Mouse (Mus musculus) layer of hippocampus, postnatal 14 days (tissue): ENCODE data around the gene Gm45618. TPM values are rescaled to one million over a fixed set of nuclear protein-coding genes. Genes with fewer than 3 reads are reported as not detected.

Experiments used
- DNase-seq, 2 experiments: peaks; one replicate each; pipeline ENCODE4 v3.0.0; 2021 to 2022; ENCODE audit warnings: low spot score in 2 of 2, mixed read lengths in 1 of 2
- total RNA-seq, 2 experiments: library from RNA; stranded (reverse); gene quantifications; 2 replicates each; pipeline ENCODE4 v1.2.3; 2021

Gene Gm45618
- total RNA-seq, 2 experiments from 2014 or later: not detected

DNA sequence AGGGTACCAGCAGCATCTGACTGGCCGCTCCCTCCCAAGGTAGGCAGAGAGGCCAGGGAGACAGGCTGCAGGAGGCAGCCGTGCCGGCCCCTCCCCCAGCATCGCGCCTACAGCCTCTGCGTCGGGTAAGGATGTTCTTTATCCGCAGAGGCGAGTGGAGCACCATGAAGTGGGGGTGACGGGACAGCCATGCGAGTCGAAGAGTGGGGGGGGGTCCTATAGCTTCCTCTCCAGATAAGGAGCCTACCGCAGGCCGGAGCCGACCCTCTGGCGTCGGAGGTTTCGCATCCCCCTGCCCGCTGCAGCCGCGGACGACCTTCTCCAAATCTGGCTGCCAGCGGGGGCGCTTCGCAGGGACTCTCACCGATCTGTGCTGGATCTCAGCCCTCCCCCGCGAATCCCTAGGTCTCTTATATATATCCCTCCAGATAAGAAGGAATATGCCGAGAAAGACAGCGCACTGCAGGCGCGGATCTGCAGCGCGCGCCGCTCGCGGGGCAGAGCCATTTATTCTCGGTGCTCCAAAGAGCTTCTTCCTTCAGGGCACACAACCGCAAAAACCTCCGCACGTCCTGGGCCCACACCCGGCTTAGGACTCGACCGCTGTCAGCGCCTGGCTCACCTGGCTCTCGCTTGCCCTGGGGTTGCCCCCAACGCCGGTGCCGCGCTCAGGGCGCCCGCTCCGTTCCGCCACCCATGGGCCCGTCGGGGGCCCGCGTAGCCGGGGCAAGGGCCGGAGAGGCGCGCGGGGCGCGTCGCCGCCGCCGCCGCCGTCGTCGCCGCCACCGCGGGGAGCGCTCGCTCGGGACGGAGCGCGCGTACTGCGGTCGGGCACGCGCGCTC, 26.0 kb downstream of the Gm45618 start:
- DNase-seq: peak in 1 of 2 experiments; percentile 64

DNA sequence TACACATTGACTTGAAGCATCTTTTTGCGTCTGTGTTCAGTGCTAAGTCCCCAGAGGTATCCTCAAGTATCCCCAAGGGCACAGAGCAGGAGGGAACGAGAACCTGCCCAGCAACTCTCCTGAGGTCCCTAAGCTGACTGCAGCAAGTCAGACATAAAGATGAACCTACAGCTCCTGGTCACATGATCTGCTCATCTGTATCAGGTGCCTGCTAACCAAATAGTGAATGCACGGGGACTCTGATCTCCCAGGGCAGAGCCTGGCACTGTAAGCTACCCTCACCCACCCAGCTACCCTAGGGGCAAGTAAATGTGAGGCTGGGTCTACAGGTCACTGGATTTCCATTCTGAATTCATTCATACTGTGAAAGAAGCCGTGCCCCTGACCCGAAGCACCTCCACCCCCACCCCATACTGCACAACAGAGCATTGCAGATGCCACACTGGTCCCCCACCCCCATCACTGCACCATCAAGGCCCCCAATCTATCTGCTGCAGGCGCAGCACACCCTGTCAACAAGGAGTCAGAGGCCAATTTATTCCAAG, 26.8 kb downstream of the Gm45618 start:
- no peak for DNase-seq

DNA sequence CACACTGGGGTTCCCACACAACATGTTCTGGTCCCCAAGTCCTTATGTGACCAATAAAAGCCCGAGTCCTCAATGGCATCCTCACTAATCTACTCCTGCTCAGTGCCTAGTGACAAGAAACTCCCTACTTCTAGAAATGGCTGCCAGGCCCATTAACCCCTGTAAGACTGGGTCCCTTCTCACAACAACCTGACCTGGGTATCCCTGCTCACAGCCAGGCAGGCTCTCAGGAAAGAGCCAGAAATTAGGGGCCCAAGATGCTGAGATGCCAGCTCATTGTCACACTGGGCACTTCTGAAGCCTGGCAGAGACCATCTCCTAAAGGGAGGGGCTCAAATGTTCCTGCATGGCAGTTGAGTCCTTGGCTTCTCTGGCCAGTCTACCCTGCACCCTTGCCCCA, 27.5 kb downstream of the Gm45618 start:
- no peak for DNase-seq

DNA sequence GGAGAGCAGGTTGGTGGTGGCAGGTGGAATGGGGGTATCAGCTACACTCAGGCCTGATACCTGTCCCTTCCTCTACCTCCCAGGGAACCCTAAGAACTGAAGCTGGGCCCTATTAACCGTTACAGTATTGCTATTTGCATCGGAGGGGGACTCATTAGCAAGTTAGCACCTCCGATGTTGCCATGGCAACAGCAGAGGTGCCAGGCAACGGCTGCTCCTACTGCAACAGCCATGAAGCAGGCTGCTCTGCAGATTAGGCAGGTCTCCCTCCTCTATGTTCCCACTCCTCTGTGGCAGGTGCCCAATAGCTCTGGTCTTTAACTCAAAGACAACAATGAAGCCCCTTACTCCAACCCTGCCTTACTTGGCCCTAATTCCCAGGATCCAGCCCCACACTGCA, 28.7 kb downstream of the Gm45618 start:
- DNase-seq: peak; percentile 66 to 70

DNA sequence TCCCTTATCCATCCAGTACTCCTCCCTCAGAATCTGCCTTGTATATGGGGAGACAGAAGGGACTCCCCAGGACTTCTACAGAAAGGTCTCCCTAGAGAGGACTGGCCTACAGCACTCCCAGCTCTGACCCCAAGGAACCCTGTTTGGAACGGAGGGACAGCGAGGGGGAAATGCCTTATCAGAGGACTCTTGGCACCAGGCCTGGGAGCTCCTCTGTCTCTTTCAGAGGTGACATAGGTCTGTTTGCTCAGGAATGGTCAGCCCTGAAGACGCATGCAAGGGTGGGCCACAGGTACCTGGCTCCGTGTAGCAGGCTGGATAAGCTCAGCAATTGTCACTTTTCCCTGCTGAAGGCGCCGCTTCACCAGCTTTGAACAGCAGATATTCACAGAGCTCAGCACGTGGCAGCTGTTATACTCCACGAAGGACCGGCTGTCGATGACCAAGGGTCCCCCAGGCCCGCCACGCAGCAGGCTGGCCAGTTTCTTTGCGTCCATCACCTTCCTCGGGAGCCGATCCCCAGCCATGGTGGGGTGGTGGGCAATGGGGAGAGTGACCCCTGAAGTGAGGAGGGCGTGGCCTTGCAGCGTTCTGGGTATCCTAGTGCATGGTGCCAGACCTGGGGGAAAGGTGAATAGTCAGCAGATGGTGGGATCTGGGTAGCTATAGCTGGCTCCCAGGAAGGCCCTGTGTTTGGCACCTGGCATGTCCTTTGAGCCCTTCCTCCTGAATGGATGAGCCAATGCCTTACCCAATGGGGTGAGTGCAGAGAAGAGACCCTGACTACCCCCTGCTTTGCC, 30.7 kb downstream of the Gm45618 start:
- DNase-seq: no peak

DNA sequence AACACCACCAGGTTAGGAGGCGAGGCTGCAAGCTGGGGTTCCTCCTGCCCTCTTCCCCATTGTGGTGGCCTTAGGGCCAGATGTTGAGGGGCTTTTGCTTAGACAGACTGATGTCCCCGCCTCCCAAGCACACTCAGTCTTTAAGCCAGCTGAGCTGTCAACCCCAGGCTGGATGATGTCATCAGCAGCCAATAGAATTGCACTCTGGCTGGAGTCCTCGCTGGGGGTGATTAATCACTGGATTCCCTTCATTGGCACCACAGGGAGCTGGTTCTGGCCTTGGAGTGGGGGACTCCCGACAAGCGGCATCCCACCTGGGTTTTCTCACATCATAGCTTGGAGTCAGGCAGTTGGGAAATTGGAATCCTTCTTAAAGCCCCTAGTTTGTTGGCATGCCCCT, 31.6 kb downstream of the Gm45618 start:
- peak; percentile 54 to 68 for DNase-seq

DNA sequence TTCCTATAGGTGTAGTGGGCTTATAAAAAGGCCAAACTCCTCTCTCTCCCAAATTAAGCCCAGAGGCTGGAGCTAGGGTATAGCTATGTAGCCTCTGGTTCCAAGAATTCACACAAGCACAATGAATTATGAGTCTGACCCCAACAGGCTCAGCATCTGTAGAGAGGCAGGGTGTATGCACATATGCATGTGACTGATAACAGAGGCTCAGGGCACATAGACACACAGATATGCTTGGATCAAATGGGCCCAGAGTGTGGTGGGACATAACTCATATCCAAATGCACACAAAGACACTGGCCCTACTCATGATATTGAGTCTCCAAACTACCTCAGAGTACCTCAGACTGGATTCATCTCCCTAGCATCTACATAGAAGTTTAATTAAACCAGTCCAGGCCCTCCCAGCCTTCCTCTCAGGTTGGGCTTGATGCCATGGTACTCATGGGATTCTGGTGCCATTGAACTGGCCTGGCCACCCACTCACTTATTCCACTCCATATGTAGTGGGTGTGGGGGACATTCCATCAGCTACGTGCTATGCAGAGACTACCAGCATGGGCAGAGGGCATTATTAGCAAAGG, 33.4 kb downstream of the Gm45618 start:
- no peak for DNase-seq

DNA sequence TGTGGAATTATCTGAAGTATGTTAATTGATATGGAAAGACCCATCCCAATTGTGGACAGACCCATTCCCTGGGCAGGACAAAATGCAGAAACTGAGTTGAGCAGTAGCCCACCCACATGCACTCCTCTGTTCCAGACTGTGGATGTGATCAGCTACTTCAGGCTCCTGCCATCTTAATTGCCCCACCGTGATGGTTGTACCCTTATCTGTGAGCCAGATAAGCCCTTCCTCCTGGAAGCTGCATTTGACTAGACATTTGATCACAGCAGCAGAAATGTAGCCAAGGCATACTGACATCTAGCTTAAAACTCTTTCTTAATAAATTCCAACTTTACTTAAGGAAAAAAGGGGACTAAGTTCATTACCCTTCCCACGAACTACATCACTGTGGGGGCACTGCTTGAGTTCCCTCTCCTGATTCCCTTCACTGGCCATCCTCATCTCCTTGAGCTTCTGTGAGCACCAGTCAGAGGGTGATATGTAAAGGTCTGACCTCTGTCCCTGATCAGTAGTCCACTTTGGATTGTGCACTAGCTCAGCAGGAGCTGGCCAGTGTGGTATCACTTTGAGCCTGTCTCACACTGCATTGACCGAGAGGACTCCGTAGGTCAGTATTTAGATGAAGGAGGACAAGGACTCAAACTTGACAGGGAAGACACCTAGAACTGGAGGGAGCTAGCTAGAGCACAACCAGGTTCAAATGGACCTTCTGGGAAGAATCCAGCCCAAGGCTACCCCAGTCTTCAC, 34.2 kb downstream of the Gm45618 start:
- no peak for DNase-seq

DNA sequence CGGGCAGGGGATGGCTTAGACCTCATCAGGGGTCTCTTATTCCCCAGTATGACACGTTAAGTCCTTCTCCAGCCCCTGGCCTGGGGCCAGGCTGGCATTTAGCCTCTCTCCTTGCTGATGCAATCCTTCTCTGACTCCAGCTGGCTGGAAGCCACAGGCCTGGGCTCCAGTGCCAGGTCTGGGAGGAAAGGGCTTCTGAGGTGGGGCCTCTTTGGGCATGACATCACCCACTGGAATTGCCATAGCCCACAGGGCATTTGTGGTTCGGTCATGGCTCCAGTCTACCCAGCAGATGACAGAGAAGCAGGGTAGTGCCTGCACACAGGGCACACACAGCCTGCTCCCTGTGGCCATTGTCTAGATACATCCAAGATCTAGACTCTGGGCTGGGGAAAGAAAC, 35.7 kb downstream of the Gm45618 start:
- DNase-seq: peak; percentile 57 to 74

DNA sequence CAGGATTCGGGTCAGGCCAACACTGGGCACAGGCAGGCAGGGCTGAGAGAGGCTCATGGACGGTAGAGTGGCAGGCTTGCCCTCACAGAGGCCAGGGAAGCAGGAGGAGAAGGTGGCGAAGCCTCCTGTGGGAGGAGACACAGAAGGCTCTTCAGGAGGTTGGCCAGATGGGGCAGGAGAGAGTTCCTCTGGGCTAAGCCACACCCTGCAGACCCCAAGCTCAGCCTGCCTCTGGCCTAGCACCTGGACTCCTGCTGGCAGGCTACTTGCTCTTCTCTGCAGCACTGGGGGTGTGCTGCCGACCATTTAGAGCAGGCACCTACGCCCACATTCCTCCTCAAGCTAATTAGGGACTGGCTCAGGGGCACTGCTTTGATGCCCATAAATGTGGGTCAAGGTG, 36.1 kb downstream of the Gm45618 start:
- DNase-seq: no peak

DNA sequence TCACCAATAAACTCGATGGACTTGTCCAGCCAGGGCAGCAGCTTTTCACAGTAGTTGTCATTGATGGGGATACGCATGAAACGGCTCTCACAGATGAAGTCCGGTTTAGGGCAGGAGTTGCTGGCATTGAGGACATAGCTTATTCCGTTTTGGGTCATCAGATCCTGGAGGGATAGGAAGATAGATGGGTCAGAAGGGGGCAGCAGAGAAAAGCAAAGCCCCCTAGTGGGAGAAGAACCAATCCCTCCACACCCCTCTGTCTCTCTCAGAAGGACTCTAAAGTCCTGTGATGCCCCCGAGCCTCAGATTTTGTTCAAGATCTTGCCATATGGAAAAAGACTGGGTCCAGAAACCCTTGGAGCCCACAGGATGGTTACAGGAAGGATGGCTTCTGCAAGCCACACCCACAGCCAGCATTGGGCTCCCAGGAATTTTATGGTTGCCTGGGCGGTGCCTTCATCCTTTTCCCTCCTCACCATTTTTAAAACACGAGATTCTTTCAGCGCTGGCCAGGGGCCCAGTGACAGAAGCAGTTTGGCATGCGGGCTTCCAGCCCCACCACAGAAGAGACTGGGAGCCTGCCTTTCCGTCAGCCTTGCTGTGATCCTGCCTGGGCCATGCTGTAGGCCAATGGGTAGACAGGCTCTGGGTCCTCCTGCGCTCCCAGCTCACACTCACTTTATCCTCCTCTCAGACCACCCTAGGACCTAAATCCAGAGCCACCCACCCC, 36.8 kb downstream of the Gm45618 start:
- no peak for DNase-seq

DNA sequence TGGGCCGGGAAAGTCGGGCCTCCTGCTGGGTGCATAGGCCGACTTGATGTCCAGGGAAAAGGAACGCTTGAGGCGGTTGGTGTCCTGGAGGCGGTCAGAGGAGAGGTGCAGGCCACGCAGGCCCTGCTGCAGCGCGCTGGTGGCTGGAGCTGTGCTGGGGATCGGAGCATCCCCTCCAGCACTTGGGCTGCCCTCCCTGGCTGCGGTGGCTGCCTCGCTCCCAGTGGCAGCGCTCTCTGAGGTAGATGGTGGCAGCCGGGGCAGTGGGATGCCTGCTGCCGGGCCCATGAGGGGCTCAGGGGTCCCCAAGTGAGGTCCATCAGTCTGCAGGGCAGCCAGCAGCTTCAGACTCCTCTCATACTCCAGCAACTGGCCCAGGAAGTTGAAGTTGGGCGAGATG, 37.9 kb downstream of the Gm45618 start:
- DNase-seq: no peak

DNA sequence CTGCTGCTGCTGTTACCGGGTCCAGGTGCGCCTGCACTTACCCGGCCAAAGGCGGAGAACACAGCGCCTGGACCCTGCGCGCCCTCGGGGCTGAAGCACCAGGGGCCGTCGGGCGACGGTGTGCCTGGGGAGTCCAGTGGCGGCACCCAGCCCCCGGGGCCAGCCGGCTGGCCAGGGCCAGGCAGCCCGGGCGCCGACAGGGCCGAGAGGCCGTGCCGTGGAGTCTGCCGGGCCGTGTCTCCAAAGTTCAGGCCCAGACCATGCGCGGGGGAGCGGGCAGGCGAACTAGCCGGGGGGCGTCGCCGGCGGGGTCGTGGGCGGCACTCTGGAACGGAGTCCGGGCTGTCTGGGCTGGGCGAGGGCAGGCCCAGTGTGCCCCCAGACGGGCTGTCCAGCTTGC, 38.4 kb downstream of the Gm45618 start:
- no peak for DNase-seq

DNA sequence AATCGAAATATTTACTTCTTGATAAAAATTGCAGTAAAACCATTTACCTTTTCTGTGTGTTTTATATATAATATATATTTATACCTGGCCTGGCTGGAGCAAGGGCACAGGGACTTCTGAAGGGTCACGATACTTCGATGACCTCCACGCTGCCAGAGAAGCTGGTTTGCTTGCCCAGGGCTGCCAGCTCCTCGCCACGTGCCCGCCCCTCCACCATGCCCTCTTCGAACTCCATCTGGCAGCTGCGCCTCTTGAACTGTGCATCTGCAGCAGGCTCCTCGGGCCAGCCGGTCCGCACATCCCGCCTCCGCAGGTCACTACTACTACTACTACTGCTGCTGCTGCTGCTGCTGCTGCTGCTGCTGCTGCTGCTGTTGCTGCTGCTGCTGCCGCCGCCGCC, 38.8 kb downstream of the Gm45618 start:
- DNase-seq: no peak

DNA sequence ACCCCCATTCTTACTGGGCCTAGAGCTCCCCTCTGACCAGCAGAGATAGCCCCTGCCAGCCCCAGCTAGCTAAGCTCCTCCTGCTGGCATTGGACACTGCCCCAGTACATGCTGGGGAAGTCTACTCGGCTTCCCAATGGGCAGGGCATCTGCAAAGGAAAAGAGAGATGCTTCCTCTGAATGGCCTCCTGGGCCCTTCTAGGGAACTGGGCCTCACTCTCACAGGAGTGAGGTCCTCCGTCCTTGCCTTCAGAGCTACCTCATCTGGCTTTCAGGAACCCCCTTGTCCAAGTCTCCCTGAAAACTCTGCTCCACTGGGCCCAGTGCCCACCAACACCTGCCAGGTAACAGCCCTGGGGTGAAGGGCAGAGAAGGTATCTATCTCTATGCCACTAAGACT, 39.7 kb downstream of the Gm45618 start:
- no peak for DNase-seq

DNA sequence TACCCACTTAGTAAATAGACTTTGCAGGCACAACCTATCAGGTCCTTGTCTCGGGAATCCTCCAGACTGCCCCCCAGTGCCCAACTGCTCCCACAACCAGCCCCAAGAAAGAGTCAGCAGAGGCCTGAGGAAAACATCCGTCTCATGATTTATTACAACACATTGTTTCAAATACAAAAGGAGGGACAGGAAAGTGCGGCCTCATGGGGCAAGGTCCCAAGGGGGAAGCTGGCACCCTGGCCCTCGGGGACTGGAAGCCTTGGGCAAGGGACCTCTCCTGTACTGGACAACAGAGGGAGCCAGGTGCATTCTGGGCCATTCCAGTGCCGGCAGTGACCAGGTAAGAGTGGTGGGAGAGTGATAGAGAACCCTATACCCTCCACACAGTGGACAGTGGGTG, 41.2 kb downstream of the Gm45618 start:
- DNase-seq: no peak

DNA sequence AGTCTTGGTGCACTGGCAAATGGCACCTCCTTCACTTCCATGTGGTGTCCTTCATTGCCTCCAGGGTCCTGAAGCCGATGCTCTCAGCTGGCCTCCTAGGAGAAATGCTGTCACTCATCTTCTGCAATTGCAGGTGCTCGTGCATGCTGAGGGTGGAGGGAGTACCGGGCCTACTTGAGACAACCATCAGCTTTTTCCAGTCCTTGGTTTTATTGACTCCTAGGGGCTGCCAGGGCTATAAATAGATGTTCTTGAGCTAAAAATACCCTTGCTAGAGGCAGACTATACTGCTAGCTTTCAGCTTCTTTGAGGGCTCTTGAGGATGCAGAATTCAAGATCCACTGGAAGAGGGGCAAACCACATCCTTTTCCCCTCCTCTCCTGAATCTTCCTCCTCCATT, 43.4 kb downstream of the Gm45618 start:
- no peak for DNase-seq

DNA sequence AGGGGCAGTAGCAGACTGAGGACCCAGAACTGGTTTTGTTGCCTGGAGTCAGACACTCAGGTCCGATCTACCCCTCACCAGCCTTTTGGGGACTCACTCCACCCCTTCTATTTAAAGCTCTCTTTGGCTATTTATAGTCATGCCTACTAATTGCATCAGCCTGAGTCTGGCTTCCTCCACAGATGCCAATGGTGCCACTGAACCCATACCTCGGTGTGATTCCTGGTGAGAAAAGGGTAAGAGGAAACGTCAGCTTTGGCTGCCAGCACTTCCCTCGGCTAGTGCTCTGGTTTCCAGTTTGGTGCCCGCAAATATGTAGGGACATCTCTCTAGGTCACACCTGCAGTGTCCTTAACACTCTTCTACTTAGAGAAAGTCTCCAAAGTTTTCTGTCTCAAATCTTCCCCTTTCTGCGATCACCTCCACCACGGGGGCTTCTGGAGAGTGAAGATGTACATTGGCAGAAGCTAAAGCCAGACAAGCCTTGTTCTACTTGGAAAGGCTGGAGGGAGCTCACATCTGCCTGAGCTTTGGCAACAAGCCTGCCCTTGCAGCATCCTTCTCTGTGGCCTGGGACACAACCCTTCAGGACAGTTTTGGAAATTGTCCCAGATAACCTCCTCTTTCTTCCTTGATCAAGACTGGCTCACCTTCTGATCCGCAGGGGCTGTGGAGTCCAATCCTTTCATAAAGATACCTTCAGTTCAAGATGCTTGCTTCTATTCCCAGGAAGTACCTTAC, 46.2 kb downstream of the Gm45618 start:
- no peak for DNase-seq

DNA sequence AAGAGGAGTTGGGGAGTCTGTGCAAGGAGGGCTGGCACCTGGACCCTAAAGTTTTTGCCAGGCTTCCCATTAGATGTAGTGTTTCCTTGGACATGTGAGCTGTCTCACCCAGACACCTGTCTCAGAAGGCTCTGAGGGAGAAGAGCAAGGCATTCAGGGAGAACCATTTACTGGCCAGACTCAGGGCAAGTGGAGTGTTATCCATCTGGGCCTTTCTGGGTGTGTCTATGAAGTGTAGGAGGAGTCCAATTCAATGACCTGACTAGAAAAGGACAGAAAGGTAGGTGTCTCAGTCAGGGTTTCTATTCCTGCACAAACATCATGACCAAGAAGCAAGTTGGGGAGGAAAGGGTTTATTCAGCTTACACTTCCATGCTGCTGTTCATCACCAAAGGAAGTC, 48.8 kb downstream of the Gm45618 start:
- DNase-seq: no peak

DNA sequence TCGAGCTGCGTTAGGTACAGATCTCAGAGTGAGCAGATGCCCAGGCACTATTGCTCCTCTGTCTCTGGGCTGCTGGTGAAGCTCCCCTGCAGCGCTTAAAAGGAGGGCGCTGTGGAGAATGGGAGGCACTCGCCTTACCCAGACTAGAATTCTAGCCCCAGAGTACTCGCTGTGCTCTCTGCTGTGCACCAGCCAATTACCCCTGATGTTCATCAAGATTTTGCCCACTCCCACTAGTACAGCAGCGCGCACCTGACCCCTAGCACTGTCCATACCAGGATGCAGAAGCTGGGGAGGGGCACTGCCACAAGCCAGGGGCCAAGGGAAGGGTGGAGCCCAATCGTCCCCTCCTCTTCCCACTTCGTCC, 49.3 kb downstream of the Gm45618 start:
- no peak for DNase-seq
